Mouse (Mus musculus) neural tube, embryonic 11.5 days (tissue): ENCODE results near the gene Pam. TPM values are rescaled to one million over a fixed set of nuclear protein-coding genes. Genes with fewer than 3 reads are reported as not detected.

ENCODE experiments used
- ATAC-seq: fragments of 200-750 bp; cut with Nextera tagmentation; 2 replicates; pipeline ENCODE4 v1.8.0; 2017; ENCODE audit warnings: moderate number of reproducible peaks, mild to moderate bottlenecking, moderate TSS enrichment, moderate library complexity; ENCODE audit not compliant: insufficient read depth, low FRiP score, low TSS enrichment
- DNase-seq: peaks from one replicate; pipeline ENCODE4 v3.0.0-alpha.2; 2015; ENCODE audit warnings: low spot score
- H3K27ac ChIP-seq: fragments of 300-500 bp; sonication (generic); 2 replicates; pipeline ENCODE4 v1.5.1; 2014; ENCODE audit warnings: low read depth, mild to moderate bottlenecking, low read length
- H3K27me3 ChIP-seq: fragments of 300-500 bp; sonication (generic); 2 replicates; pipeline ENCODE4 v1.6.1; 2014; ENCODE audit warnings: mild to moderate bottlenecking, low read length, mixed read lengths; ENCODE audit not compliant: control insufficient read depth, insufficient read depth
- H3K36me3 ChIP-seq: fragments of 300-500 bp; sonication (generic); 2 replicates; pipeline ENCODE4 v1.6.1; 2014; ENCODE audit warnings: mild to moderate bottlenecking, low read length, moderate library complexity, mixed read lengths; ENCODE audit not compliant: control insufficient read depth, insufficient read depth
- H3K4me1 ChIP-seq: fragments of 300-500 bp; sonication (generic); 2 replicates; pipeline ENCODE4 v1.6.1; 2014; ENCODE audit warnings: low read length, mixed read lengths; ENCODE audit not compliant: control insufficient read depth, insufficient read depth
- H3K4me2 ChIP-seq: fragments of 300-500 bp; sonication (generic); 2 replicates; pipeline ENCODE4 v1.6.1; 2014; ENCODE audit warnings: low read depth, mild to moderate bottlenecking, moderate library complexity
- H3K4me3 ChIP-seq: fragments of 300-500 bp; sonication (generic); 2 replicates; pipeline ENCODE4 v1.5.1; 2014; ENCODE audit warnings: low read depth, low read length
- H3K9ac ChIP-seq: fragments of 300-500 bp; sonication (generic); 2 replicates; pipeline ENCODE4 v1.6.1; 2014; ENCODE audit warnings: mild to moderate bottlenecking, low read length
- H3K9me3 ChIP-seq: fragments of 300-500 bp; sonication (generic); 2 replicates; pipeline ENCODE4 v1.6.1; 2016; ENCODE audit warnings: low read length; ENCODE audit not compliant: control insufficient read depth
- WGBS: fragments of 180-500 bp; shearing (Covaris S2); extraction: QIAGEN DNeasy Blood & Tissue Kit; methylation state at CpG from one replicate; pipeline ENCODE4 v1.1.7; 2014; 5-methylcytosine and 5-hydroxymethylcytosine counted together
- polyA plus RNA-seq: library from polyadenylated mRNA; unstranded; fragments of >200 nt; fragmentation: Nextera tagmentation; extraction: Ambion mirVana; gene quantifications from 2 replicates; pipeline ENCODE4 v1.2.1, GENCODE M21; 2014

The Pam gene
- polyA plus RNA-seq, 1 experiment from 2014 or later = 18.8 TPM

GRCm38 (mm10) chr1:98119595-98119994, 24.1 kb upstream of the Pam start:
- no peak for DNase-seq
- 92% methylated on average over 6 of the region's 6 CpGs for WGBS
- no peaks in the 10 kb centered on the region for H3K36me3 ChIP-seq

GRCm38 (mm10) chr1:98107599-98107998, 12.2 kb upstream of the Pam start:
- Histone ChIP-seq H3K4me1 (no peaks in the 10 kb centered on the region), H3K27ac (no peak overlapping the region), H3K9me3 (no peaks in the 10 kb centered on the region), H3K36me3 (no peaks in the 10 kb centered on the region), H3K27me3 (no peaks in the 10 kb centered on the region), H3K4me3 (no peak overlapping the region), H3K9ac (no peak overlapping the region), H3K4me2 (no peak overlapping the region)
- ATAC-seq (no peak), DNase-seq (no peak)
- 33% methylated on average over 2 of the region's 2 CpGs for WGBS

More at GRCm38 (mm10) chr1:98119595-98119994, 24.1 kb upstream of the Pam start:
- no peak overlapping the region for H3K4me2 ChIP-seq
- H3K27ac ChIP-seq = no peak overlapping the region
- no peak for ATAC-seq
- no peaks in the 10 kb centered on the region for H3K4me1 ChIP-seq
- no peaks in the 10 kb centered on the region for H3K27me3 ChIP-seq
- H3K4me3 ChIP-seq = no peak overlapping the region
- H3K9ac ChIP-seq = no peak overlapping the region
- H3K9me3 ChIP-seq = no peaks in the 10 kb centered on the region

GRCm38 (mm10) chr1:98099441-98099840, 4.0 kb upstream of the Pam start:
- no peak overlapping the region for H3K4me3 ChIP-seq
- H3K9ac ChIP-seq = no peak overlapping the region
- no peak overlapping the region for H3K27ac ChIP-seq
- no peak for DNase-seq
- ATAC-seq = no peak
- H3K36me3 ChIP-seq = no peaks in the 10 kb centered on the region
- no peaks in the 10 kb centered on the region for H3K9me3 ChIP-seq
- H3K4me2 ChIP-seq = no peak overlapping the region
- 63% methylated on average over 4 of the region's 4 CpGs for WGBS
- no peaks in the 10 kb centered on the region for H3K27me3 ChIP-seq
- peaks cover 4% of the 10 kb centered on the region for H3K4me1 ChIP-seq

GRCm38 (mm10) chr1:98097957-98098729, 2.7 kb upstream of the Pam start:
- Histone ChIP-seq H3K4me1 (peaks cover 6% of the 10 kb centered on the region), H3K27me3 (no peaks in the 10 kb centered on the region), H3K4me2 (no peak overlapping the region), H3K9ac (no peak overlapping the region), H3K27ac (no peak overlapping the region), H3K36me3 (no peaks in the 10 kb centered on the region), H3K9me3 (no peaks in the 10 kb centered on the region), H3K4me3 (no peak overlapping the region)
- ATAC-seq = no peak
- 82% methylated on average over 11 of the region's 11 CpGs for WGBS
- DNase-seq = no peak

GRCm38 (mm10) chr1:98096396-98096935, 1.0 kb upstream of the Pam start:
- no peak for DNase-seq
- no peaks in the 10 kb centered on the region for H3K36me3 ChIP-seq
- no peak overlapping the region for H3K27ac ChIP-seq
- no peak for ATAC-seq
- no peak overlapping the region for H3K9ac ChIP-seq
- no peaks in the 10 kb centered on the region for H3K27me3 ChIP-seq
- H3K9me3 ChIP-seq = no peaks in the 10 kb centered on the region
- no peak overlapping the region for H3K4me3 ChIP-seq
- peaks cover 6% of the 10 kb centered on the region for H3K4me1 ChIP-seq
- H3K4me2 ChIP-seq = no peak overlapping the region
- 82% methylated on average over 1 of the region's 1 CpGs for WGBS

GRCm38 (mm10) chr1:98095991-98096330, 515 bp upstream of the Pam start:
- no peaks in the 10 kb centered on the region for H3K9me3 ChIP-seq
- DNase-seq (no peak), ATAC-seq (peak; percentile 5; the same call in 1 of the 2 replicates)
- peak overlapping the region; percentile 76 for H3K4me2 ChIP-seq
- peak overlapping the region; percentile 80 for H3K9ac ChIP-seq
- H3K27ac ChIP-seq = peak overlapping the region; percentile 68; the same call in 1 of the 2 replicates
- H3K4me1 ChIP-seq = peaks cover 6% of the 10 kb centered on the region
- no peaks in the 10 kb centered on the region for H3K27me3 ChIP-seq
- no peaks in the 10 kb centered on the region for H3K36me3 ChIP-seq
- H3K4me3 ChIP-seq = peak overlapping the region; percentile 66
- 36% methylated on average over 9 of the region's 9 CpGs for WGBS

- Histone ChIP-seq H3K9ac (peak overlapping the region; percentile 80), H3K4me2 (peak overlapping the region; percentile 76), H3K9me3 (no peaks in the 10 kb centered on the region), H3K36me3 (no peaks in the 10 kb centered on the region), H3K4me1 (peaks cover 6% of the 10 kb centered on the region), H3K4me3 (peak overlapping the region; percentile 66), H3K27ac (peak overlapping the region; percentile 68; the same call in 1 of the 2 replicates), H3K27me3 (no peaks in the 10 kb centered on the region)
- ATAC-seq (no peak; the same call in 1 of the 2 replicates), DNase-seq (peak; percentile 56)
- WGBS = under 1% methylated on average over 20 of the region's 20 CpGs
These were observed 618 bp downstream of the Pam start for GRCm38 (mm10) chr1:98094811-98095245.

- 94% methylated on average over 5 of the region's 5 CpGs for WGBS
These were observed 6.0 kb downstream of the Pam start for GRCm38 (mm10) chr1:98089336-98089975.

More at GRCm38 (mm10) chr1:98089336-98089975, 6.0 kb downstream of the Pam start:
- Histone ChIP-seq H3K27me3 (no peaks in the 10 kb centered on the region), H3K4me1 (peaks cover 12% of the 10 kb centered on the region), H3K36me3 (no peaks in the 10 kb centered on the region), H3K27ac (no peak overlapping the region), H3K4me3 (no peak overlapping the region), H3K9me3 (no peaks in the 10 kb centered on the region), H3K4me2 (no peak overlapping the region), H3K9ac (no peak overlapping the region)
- ATAC-seq (no peak), DNase-seq (no peak)
